Mouse (Mus musculus): ENCODE results near the gene Rcc2. TPM values are rescaled to one million over a fixed set of nuclear protein-coding genes. Genes with fewer than 3 reads are reported as not detected.

Rcc2 gene
- total RNA-seq, 4 experiments from 2014 or later: 82.4 to 85.0 (median 84.4) TPM

DNA sequence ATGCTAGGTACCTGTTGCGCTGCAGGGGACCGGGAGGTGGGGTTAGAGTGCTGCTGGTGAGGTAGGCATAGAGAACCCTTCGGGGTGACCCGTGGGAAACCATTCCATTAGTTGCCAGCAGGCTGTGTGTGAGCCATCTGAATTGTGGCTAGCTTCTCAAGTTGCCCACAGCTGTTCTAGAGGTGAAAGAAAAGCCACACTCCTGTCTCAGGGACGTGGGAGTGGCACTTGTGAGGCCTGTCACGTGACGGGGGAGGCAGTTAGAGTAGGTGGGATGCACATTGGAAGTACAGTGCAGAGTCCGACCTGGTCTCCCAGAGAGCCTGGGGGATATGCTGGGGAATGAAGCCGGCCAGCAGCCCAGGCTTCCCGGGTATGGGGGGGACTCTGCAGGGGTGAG lies 9.3 kb downstream of the Rcc2 start:
- no peak for DNase-seq (ENCODE audit: low spot score in 2 of 2)

DNA sequence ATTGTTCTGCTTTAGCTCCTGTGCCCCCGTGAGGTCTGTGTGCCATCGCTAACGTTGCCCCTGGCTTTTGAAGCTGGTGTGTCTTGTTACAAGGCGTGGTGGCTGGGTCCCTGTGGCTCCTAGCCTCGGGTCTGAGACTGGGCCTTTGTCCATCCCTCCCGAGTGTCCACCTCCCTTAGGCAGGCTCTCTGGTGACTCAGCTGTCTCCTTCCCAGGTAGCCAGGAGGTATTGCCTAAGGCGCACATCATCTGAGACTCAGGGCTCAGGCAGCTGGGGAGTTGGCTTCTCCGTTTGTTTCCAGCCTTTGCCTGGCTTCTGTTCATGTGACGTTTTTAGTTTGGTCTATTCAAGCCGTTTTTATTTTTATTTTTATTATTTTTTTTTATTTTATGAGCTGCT lies 10.4 kb downstream of the Rcc2 start:
- no peak for DNase-seq (ENCODE audit: low spot score in 2 of 2)

GRCm38 (mm10) chr4:140711360-140711759 lies 11.0 kb downstream of the Rcc2 start:
- no peak for DNase-seq (ENCODE audit: low spot score in 2 of 2)

GRCm38 (mm10) chr4:140713480-140714365 lies 13.4 kb downstream of the Rcc2 start:
- DNase-seq (ENCODE audit: low spot score in 2 of 2): peak; percentile 93 to 97

- no peak for DNase-seq (ENCODE audit: low spot score in 2 of 2)
Measured at GRCm38 (mm10) chr4:140714586-140714985, 14.2 kb downstream of the Rcc2 start.

DNA sequence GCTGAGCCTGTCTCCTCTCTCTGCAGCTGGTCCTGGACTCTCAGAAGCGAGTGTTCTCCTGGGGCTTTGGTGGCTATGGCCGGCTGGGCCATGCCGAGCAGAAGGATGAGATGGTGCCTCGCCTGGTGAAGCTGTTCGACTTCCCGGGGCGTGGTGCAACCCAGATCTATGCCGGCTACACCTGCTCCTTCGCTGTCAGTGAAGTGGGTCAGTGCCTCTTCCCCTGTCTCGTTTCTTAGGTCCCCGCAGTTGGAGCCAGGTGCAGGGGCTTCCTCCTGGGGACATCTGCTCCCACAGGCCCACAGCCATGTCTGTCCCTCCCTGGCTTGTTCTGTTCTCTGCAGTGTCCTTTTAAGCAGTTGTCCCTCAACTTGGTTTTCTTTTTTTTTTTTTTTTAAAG lies 16.7 kb downstream of the Rcc2 start:
- no peak for DNase-seq (ENCODE audit: low spot score in 2 of 2)

GRCm38 (mm10) chr4:140718436-140718835 lies 18.1 kb downstream of the Rcc2 start:
- no peak for DNase-seq (ENCODE audit: low spot score in 2 of 2)

- DNase-seq (ENCODE audit: low spot score in 2 of 2): no peak
Measured at GRCm38 (mm10) chr4:140720091-140720490, 19.8 kb downstream of the Rcc2 start.

DNA sequence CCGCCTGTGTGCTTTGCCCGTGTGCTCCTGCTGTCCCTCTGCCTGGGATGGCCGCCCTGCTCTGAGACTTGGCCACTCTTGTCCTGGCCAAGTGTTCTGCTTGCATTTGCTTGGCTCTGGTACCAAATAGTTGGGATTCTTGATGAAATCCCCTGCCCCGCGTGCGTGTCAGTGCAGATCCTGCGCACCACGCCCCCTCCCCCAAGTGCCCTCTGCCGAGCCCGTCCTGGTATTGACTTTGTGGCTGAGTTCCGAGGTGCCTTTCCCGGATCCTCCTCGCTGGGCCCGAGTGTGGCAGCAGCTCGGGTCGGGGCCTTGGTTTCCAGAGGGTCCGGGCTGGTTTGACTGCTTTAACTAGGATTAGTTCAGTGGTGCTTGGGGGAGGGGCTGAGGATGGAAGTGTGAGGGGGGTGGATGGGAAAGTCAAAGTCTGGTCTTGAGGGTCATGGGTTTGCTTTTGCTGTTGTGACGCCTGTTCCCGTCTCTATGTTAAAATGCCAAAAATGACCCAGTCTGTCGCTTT lies 21.7 kb downstream of the Rcc2 start:
- DNase-seq (ENCODE audit: low spot score in 2 of 2): no peak

DNA sequence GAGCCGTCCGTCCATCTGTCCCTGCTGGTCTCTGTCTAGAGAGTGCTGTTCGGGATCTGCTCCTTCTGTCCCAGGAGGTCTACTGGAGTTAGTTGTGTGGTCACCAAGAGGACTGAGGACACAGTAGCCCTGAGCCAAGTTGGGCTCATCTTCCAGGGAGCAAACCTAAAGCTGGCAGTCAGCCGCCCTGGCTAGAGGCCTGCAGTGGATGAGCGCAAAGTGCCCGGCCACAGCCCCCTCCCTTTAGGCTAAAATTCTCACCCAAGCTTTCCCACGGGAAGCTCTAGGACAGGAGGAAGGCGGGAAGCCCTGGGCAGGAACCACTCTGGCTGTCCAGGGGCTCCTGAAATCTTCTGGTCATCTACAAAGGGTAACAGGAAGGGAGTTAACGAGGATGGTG lies 22.4 kb downstream of the Rcc2 start:
- DNase-seq (ENCODE audit: low spot score in 2 of 2): no peak

GRCm38 (mm10) chr4:140723192-140723591 lies 22.9 kb downstream of the Rcc2 start:
- DNase-seq (ENCODE audit: low spot score in 2 of 2): no peak

DNA sequence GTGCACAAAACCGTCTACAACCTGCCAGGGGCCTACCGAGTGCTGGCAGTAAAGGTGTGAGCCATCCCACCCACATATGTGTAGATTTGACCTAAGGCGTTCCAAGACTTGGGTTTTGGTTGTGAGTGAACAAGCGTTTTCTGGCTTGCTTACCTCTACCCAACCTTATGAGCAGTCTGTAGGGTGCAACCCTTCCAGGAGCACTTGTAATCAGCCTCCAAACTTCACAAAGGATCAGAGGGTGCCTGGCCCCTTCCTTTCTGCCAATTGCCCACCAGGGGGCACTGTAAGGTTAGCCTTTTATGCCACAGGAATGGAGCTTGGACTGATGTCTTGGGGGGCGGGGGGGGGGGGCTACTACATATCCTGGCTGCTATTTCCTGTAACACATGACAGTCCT lies 23.5 kb downstream of the Rcc2 start:
- no peak for DNase-seq (ENCODE audit: low spot score in 2 of 2)

GRCm38 (mm10) chr4:140724739-140725138 lies 24.4 kb downstream of the Rcc2 start:
- DNase-seq (ENCODE audit: low spot score in 2 of 2): no peak

DNA sequence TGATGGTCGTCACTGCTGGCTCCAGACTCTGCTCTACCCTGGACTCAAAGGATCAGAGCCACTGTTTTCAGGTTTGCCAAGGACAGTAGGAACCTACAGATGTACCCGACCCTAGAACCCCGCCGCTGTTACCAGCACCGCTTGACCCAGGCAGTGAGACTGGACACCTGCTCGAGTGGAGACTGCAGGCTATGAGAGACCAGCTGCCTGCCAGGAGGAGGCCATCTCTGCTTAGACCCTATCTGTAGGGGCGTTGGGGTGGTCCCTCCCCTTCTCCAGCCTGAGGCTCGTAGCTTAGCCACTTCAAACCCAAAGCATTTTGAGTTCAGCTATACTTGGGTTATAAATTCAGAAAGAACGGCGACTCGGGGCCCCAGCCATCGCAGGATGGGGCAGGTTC lies 26.6 kb downstream of the Rcc2 start:
- no peak for DNase-seq (ENCODE audit: low spot score in 2 of 2)

GRCm38 (mm10) chr4:140731654-140732053 lies 31.3 kb downstream of the Rcc2 start:
- no peak for DNase-seq (ENCODE audit: low spot score in 2 of 2)

DNA sequence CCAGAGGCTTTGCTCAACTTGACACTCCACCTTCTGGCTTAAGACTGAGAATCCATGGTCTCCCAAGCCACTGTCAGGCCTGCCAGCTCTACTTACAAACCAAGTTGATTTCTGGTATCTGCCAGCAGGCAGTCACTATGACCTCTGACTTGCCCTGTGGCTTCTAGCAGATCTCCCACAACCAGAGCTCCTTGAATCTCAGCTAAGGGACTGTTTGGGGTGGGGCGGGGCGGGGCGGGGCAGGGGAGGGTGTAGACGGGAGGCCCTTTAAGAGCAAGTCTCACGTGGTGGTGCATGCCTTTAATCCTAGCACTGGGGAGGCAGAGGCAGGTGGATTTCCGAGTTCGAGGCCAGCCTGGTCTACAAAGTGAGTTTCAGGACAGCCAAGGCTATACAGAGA lies 32.5 kb downstream of the Rcc2 start:
- DNase-seq (ENCODE audit: low spot score in 2 of 2): no peak

DNA sequence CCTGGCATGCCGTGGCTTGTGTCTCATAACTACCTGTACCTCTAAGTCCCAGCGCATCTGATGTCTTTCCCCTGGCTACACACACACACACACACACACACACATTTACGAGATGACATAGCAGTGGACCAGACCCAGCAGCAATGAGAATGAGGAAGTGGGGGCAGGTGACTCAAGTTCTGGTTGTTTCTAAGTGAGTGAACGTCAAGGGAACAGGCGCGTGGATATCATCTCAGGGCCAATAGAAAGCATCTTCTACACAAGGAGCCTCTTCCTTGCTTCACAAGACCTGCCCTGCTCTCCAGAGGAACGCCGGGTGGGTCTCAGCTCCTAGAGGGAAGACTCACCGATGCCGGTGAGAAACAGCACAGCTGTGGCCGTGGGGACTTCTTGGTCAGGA lies 40.3 kb downstream of the Rcc2 start:
- no peak for DNase-seq (ENCODE audit: low spot score in 2 of 2)

- peak in 1 of 2 experiments; percentile 48 for DNase-seq (ENCODE audit: low spot score in 2 of 2)
Measured at GRCm38 (mm10) chr4:140741401-140741800, 41.1 kb downstream of the Rcc2 start.

DNA sequence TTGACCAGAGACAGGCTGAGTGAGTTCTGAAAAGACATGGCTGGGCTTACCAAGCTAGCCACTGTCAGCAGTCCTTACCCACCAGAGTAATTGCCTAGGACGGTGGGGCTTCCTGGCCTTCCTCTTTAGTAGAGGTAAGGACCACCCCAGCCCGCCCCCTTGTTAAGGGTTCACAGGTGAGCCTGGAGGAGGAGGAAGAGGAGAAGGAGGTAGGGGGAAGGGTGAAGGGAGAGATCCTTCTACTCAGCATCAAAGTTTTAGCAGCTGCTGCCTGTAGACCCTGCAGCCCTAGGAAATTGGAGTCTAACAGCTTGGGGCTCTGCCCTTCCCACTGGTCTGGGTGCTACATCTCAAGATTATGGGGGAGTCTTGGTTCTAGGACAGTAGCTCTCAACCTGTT lies 42.2 kb downstream of the Rcc2 start, which contains the start of gene Padi6:
Gene Padi6 (minus strand): TSS at position 101 of the 400 bp plus-strand sequence.
- no peak for DNase-seq (ENCODE audit: low spot score in 2 of 2)

GRCm38 (mm10) chr4:140743086-140743485 lies 42.7 kb downstream of the Rcc2 start:
- no peak for DNase-seq (ENCODE audit: low spot score in 2 of 2)

DNA sequence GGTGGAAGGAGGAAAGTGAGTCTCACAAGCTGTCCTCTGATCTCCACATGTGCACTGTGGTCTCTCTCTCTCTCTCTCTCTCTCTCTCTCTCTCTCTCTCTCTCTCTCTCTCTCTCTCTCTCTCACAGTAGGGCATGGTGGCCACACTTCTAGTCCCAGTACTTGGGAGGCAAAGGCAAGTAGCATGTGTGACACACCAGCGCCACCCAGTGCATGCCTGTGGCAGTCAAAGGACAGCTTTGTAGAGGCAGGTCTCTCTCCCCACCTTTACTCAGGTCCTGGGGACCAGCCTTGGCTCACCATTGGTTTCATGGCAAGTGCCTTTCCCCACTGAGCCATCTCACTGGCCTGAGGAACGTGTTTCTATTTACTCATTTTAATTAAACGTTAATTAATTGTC lies 44.3 kb downstream of the Rcc2 start:
- DNase-seq (ENCODE audit: low spot score in 2 of 2): peak; percentile 29 to 44

DNA sequence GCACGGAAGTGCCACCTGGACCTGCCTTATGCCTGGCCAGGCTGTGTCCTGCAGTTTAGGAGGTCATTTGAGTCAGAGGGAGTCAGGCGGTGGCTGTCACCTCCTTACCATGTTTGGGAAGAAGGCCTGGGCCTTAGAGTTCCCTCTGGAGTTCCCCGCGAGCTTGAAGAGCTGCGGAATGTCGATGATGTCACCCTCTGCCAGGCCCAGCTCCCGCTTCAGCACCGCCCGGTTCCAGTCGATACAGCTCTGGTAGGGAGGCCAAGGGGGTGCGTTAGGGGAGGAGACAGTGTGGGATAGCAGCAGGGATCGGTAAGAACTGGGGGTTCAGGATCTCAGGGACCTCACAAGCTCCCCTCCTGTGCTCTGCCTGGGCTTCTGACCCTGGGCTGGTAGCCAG lies 47.6 kb downstream of the Rcc2 start:
- DNase-seq (ENCODE audit: low spot score in 2 of 2): no peak

DNA sequence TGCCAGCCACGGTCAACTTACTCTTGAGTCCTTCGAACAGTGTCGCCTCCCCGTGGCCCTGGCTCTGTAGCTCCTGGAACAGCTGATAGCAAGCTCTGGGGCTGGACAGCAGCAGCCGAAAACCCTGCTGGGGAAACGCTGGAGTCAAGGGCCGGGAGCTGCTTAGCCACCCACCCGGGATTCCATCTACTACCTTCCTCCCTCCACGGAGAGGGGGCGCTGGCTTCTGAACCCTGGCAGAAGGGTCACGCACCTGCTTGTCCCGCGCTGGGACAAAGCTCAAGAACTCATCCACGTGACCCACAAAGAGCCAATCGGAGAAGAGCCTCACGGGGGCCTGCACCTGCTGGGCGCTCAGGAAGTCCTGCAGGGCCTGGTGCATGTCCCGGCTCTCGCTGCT lies 50.0 kb downstream of the Rcc2 start:
- no peak for DNase-seq (ENCODE audit: low spot score in 2 of 2)

Data from left cerebral cortex, adult 8-10 months (tissue).